Comparison of ENCODE assay signal across 10 mouse cellular contexts in genomic region chr11:120833555-120834280, GRCm38 (mm10). TPM values are rescaled to one million over a fixed set of nuclear protein-coding genes. Genes with fewer than 3 reads are reported as not detected.
DNase-seq lines count a peak whose midpoint lies in the region; ATAC-seq lines count a peak whose summit lies in the region.
"Had no signal": no experiment of that assay in that cellular context is flagged by ENCODE, and none has a peak within 500 bp of the region (broad histone marks: within the 10 kb centered on the region; RNA-seq: fewer than 3 reads in every experiment).

No protein-coding gene starts in this region.

- H3K9ac ChIP-seq in embryonic facial prominence, embryonic 14.5 days (ENCODE audit: low read depth, low read length) = 0 out of 2 replicates have a peak overlapping the region, but pooled peaks have one; percentile 30
- H3K9ac ChIP-seq in limb, embryonic 13.5 days = no peak overlapping the region
- H3K9ac ChIP-seq in midbrain, embryonic 13.5 days (replicated peaks) = 0 out of 2 replicates have a peak overlapping the region, but pooled peaks have one; percentile 14

- peak; percentile 1 for DNase-seq in gastrocnemius, postnatal 14 days
- no peak for DNase-seq in gastrocnemius, adult 8-10 months (ENCODE audit: low spot score in 2 of 2)
- peak; percentile 50 for DNase-seq in embryonic facial prominence, embryonic 14.5 days (ENCODE audit: low spot score)
- DNase-seq in ovary, postnatal 14 days (ENCODE audit: low spot score) = no peak
- DNase-seq in adrenal gland, postnatal 14 days = no peak
- DNase-seq in layer of hippocampus, postnatal 10 days (ENCODE audit: low spot score in 2 of 2) = no peak
- DNase-seq: kidney, postnatal 36 days had no signal

- peak overlapping the region; percentile 55 for H3K27ac ChIP-seq in embryonic facial prominence, embryonic 14.5 days (replicated peaks; ENCODE audit: low read depth, low read length)
- peak overlapping the region; percentile 44; the same call in 1 of the 2 replicates for H3K27ac ChIP-seq in limb, embryonic 13.5 days
- peak overlapping the region; percentile 73 for H3K27ac ChIP-seq in midbrain, embryonic 13.5 days

- intact Hi-C loops in gastrocnemius, postnatal 14 days (cut with DNase I; ENCODE audit: low total_unique reads) = no loop called here

- 51% methylated on average over 8 of the region's 8 CpGs for WGBS in embryonic facial prominence, embryonic 14.5 days
- 68% methylated on average over 8 of the region's 8 CpGs for WGBS in limb, embryonic 13.5 days
- 19% methylated on average over 8 of the region's 8 CpGs for WGBS in midbrain, embryonic 13.5 days

- H3K36me3 ChIP-seq in embryonic facial prominence, embryonic 14.5 days (ENCODE audit: control insufficient read depth, insufficient read depth, low read length) = no peaks in the 10 kb centered on the region
- H3K36me3 ChIP-seq in limb, embryonic 13.5 days = no peaks in the 10 kb centered on the region; the same call in 1 of the 2 replicates
- H3K36me3 ChIP-seq in midbrain, embryonic 13.5 days = no peaks in the 10 kb centered on the region

- no peaks in the 10 kb centered on the region for H3K4me1 ChIP-seq in embryonic facial prominence, embryonic 14.5 days (ENCODE audit: control insufficient read depth, insufficient read depth, low read length)
- H3K4me1 ChIP-seq in limb, embryonic 13.5 days = no peaks in the 10 kb centered on the region
- peaks cover 18% of the 10 kb centered on the region for H3K4me1 ChIP-seq in midbrain, embryonic 13.5 days (replicated peaks)

- no peaks in the 10 kb centered on the region for H3K27me3 ChIP-seq in embryonic facial prominence, embryonic 14.5 days (replicated peaks; ENCODE audit: control insufficient read depth, insufficient read depth, low read length)
- no peaks in the 10 kb centered on the region for H3K27me3 ChIP-seq in limb, embryonic 13.5 days
- no peaks in the 10 kb centered on the region for H3K27me3 ChIP-seq in midbrain, embryonic 13.5 days

- H3K4me2 ChIP-seq in embryonic facial prominence, embryonic 14.5 days (ENCODE audit: low read depth, low read length) = no peak overlapping the region
- no peak overlapping the region for H3K4me2 ChIP-seq in limb, embryonic 13.5 days (replicated peaks)
- no peak overlapping the region for H3K4me2 ChIP-seq in midbrain, embryonic 13.5 days (replicated peaks)

- peak; percentile 68; the same call in 1 of the 2 replicates for ATAC-seq in embryonic facial prominence, embryonic 14.5 days (ENCODE audit: low read depth)
- no peak for ATAC-seq in limb, embryonic 13.5 days (ENCODE audit: low FRiP score, low read depth)
- ATAC-seq in midbrain, embryonic 13.5 days = peak; percentile 86
- ATAC-seq: activated CD4-positive, CD25-positive, alpha-beta regulatory T cell, adult 4 months had no signal

- no peaks in the 10 kb centered on the region for H3K9me3 ChIP-seq in embryonic facial prominence, embryonic 14.5 days (ENCODE audit: control insufficient read depth, low read length)
- H3K9me3 ChIP-seq in limb, embryonic 13.5 days = no peaks in the 10 kb centered on the region
- no peaks in the 10 kb centered on the region for H3K9me3 ChIP-seq in midbrain, embryonic 13.5 days

- no peak overlapping the region for H3K4me3 ChIP-seq in embryonic facial prominence, embryonic 14.5 days (ENCODE audit: low read depth, low read length)
- H3K4me3 ChIP-seq in limb, embryonic 13.5 days = no peak overlapping the region
- H3K4me3 ChIP-seq in midbrain, embryonic 13.5 days (replicated peaks) = no peak overlapping the region

RNA-seq across cellular contexts. Expression of gene Fasn, which starts 9.4 kb away (rescaled TPM):
- total RNA-seq in gastrocnemius, postnatal 14 days (2021) = 10 to 100 TPM; 13.9 to 19.4 TPM
- total RNA-seq in gastrocnemius, adult 8-10 months (2022) = 10 to 100 TPM in 2 of 4 experiments, 1 to 10 TPM in 2; 8.4 to 12.2 (median 9.4) TPM
- polyA plus RNA-seq in embryonic facial prominence, embryonic 14.5 days (2014; fragmentation: Nextera tagmentation; extraction: Ambion mirVana) = 67.2 and 77.4 TPM in 2 replicates
- 49.8 and 53.9 TPM in 2 replicates for polyA plus RNA-seq in limb, embryonic 13.5 days (2015; fragmentation: Nextera tagmentation; extraction: Ambion mirVana)
- polyA plus RNA-seq in midbrain, embryonic 13.5 days (2015; fragmentation: Nextera tagmentation; extraction: Ambion mirVana) = 83.6 and 89.2 TPM in 2 replicates
- total RNA-seq in adrenal gland, postnatal 14 days (2021) = 94.1 and 150 TPM in 2 replicates
- total RNA-seq in layer of hippocampus, postnatal 10 days (2021) = 100 to 1,000 TPM; 286 to 320 TPM

RNA-seq across cellular contexts. Expression of gene Dus1l, which starts 37.5 kb away (rescaled TPM):
- total RNA-seq in gastrocnemius, postnatal 14 days (2021) = 10 to 100 TPM; 35.2 to 37.4 TPM
- total RNA-seq in gastrocnemius, adult 8-10 months (2022) = 10 to 100 TPM; 29.0 to 36.8 (median 35.0) TPM
- 51.0 and 63.8 TPM in 2 replicates for polyA plus RNA-seq in embryonic facial prominence, embryonic 14.5 days (2014; fragmentation: Nextera tagmentation; extraction: Ambion mirVana)
- 66.6 TPM in 2 replicates for polyA plus RNA-seq in limb, embryonic 13.5 days (2015; fragmentation: Nextera tagmentation; extraction: Ambion mirVana)
- polyA plus RNA-seq in midbrain, embryonic 13.5 days (2015; fragmentation: Nextera tagmentation; extraction: Ambion mirVana) = 51.4 and 55.7 TPM in 2 replicates
- 64.5 and 70.5 TPM in 2 replicates for total RNA-seq in adrenal gland, postnatal 14 days (2021)
- 10 to 100 TPM; 42.3 to 44.5 TPM for total RNA-seq in layer of hippocampus, postnatal 10 days (2021)

RNA-seq across cellular contexts. Expression of gene Gps1, which starts 49.6 kb away (rescaled TPM):
- total RNA-seq in gastrocnemius, postnatal 14 days (2021) = 10 to 100 TPM; 49.5 to 51.8 TPM
- total RNA-seq in gastrocnemius, adult 8-10 months (2022) = 10 to 100 TPM; 65.4 to 71.6 (median 69.3) TPM
- polyA plus RNA-seq in embryonic facial prominence, embryonic 14.5 days (2014; fragmentation: Nextera tagmentation; extraction: Ambion mirVana) = 207 and 219 TPM in 2 replicates
- 240 and 241 TPM in 2 replicates for polyA plus RNA-seq in limb, embryonic 13.5 days (2015; fragmentation: Nextera tagmentation; extraction: Ambion mirVana)
- polyA plus RNA-seq in midbrain, embryonic 13.5 days (2015; fragmentation: Nextera tagmentation; extraction: Ambion mirVana) = 268 and 273 TPM in 2 replicates
- 101 and 107 TPM in 2 replicates for total RNA-seq in adrenal gland, postnatal 14 days (2021)
- total RNA-seq in layer of hippocampus, postnatal 10 days (2021) = 100 to 1,000 TPM; 136 to 144 TPM

RNA-seq across cellular contexts. Expression of gene Rfng, which starts 49.7 kb away (rescaled TPM):
- total RNA-seq in gastrocnemius, postnatal 14 days (2021) = 1 to 10 TPM; 6.7 to 7.9 TPM
- 10 to 100 TPM; 10.8 to 13.6 (median 13.1) TPM for total RNA-seq in gastrocnemius, adult 8-10 months (2022)
- polyA plus RNA-seq in embryonic facial prominence, embryonic 14.5 days (2014; fragmentation: Nextera tagmentation; extraction: Ambion mirVana) = 32.5 and 36.9 TPM in 2 replicates
- polyA plus RNA-seq in limb, embryonic 13.5 days (2015; fragmentation: Nextera tagmentation; extraction: Ambion mirVana) = 43.8 and 48.4 TPM in 2 replicates
- 84.6 TPM in 2 replicates for polyA plus RNA-seq in midbrain, embryonic 13.5 days (2015; fragmentation: Nextera tagmentation; extraction: Ambion mirVana)
- total RNA-seq in adrenal gland, postnatal 14 days (2021) = 18.5 and 18.6 TPM in 2 replicates
- total RNA-seq in layer of hippocampus, postnatal 10 days (2021) = 10 to 100 TPM; 89.5 to 91.8 TPM

Comparison
In these comparisons a context has a peak if more than half of its experiments do, and no peak if none do; other contexts are left out.
1. DNase-seq: peak in gastrocnemius, postnatal 14 days (single experiment) and embryonic facial prominence, embryonic 14.5 days (single experiment); none in gastrocnemius, adult 8-10 months (0 of 2), ovary, postnatal 14 days (single experiment), adrenal gland, postnatal 14 days (single experiment) and layer of hippocampus, postnatal 10 days (0 of 2).
2. Peak in every context shown above with its lines, with median percentiles within 50 percentile points of each other: H3K27ac ChIP-seq.